Mouse (Mus musculus) myocyte (in vitro differentiated cells): ENCODE results near the gene Ctbp2. TPM values are rescaled to one million over a fixed set of nuclear protein-coding genes. Genes with fewer than 3 reads are reported as not detected.

Experiments used
- H3K27me3 ChIP-seq: one replicate; pipeline ENCODE4 v1.6.1; 2011; ENCODE audit not compliant: control insufficient read depth, insufficient read depth, insufficient read length
- H3K36me3 ChIP-seq: one replicate; pipeline ENCODE4 v1.6.1; 2011; ENCODE audit not compliant: control insufficient read depth, insufficient read depth
- H3K4me2 ChIP-seq: one replicate; pipeline ENCODE4 v1.6.1; 2011; ENCODE audit warnings: low read depth, control low read depth
- H3K4me3 ChIP-seq: one replicate; pipeline ENCODE4 v1.5.1; 2011; ENCODE audit warnings: mild to moderate bottlenecking, control low read depth, moderate library complexity
- H3K79me2 ChIP-seq: one replicate; pipeline ENCODE4 v1.6.1; 2011; ENCODE audit not compliant: control insufficient read depth, insufficient read depth
- H3ac ChIP-seq: one replicate; pipeline ENCODE4 v1.6.1; 2011; ENCODE audit not compliant: control insufficient read depth, insufficient read length
- CEBPB ChIP-seq: IDR thresholded peaks from 2 replicates; pipeline ENCODE4 v1.6.1; 2011; ENCODE audit warnings: mild to moderate bottlenecking, moderate library complexity; ENCODE audit not compliant: poor library complexity, insufficient read depth, severe bottlenecking
- E2F4 ChIP-seq: IDR thresholded peaks from one replicate; pipeline ENCODE4 v1.6.1; 2011; ENCODE audit warnings: mild to moderate bottlenecking, control low read depth, moderate library complexity; ENCODE audit not compliant: insufficient read depth
- MAX ChIP-seq: IDR thresholded peaks from one replicate; pipeline ENCODE4 v1.6.1; 2011; ENCODE audit warnings: low read depth, mild to moderate bottlenecking, control low read depth
- MYOD1 ChIP-seq, 3 experiments: IDR thresholded peaks; one replicate each; pipeline ENCODE4 v1.6.1; 2011; ENCODE audit warnings: control low read depth in 2 of 3, low read depth in 2 of 3, mild to moderate bottlenecking in 2 of 3, moderate library complexity in 1 of 3; ENCODE audit not compliant: insufficient read length in 2 of 3, control insufficient read depth in 1 of 3
- MYOG ChIP-seq, 3 experiments: IDR thresholded peaks; one replicate each; pipeline ENCODE4 v1.6.1; 2011; ENCODE audit warnings: control low read depth in 2 of 3, low read depth in 2 of 3, mild to moderate bottlenecking in 2 of 3; ENCODE audit not compliant: insufficient read length in 2 of 3, control insufficient read depth in 1 of 3, insufficient read depth in 1 of 3
- POLR2A ChIP-seq: IDR thresholded peaks from one replicate; pipeline ENCODE4 v1.6.1; 2011; ENCODE audit warnings: low read depth, mild to moderate bottlenecking, control low read depth, moderate library complexity; ENCODE audit not compliant: insufficient read length
- POLR2AphosphoS2 ChIP-seq: IDR thresholded peaks from one replicate; pipeline ENCODE4 v1.6.1; 2011; ENCODE audit warnings: low read depth, control low read depth; ENCODE audit not compliant: insufficient read length
- REST ChIP-seq: IDR thresholded peaks from one replicate; pipeline ENCODE4 v1.6.1; 2011; ENCODE audit warnings: mild to moderate bottlenecking, control low read depth, moderate library complexity; ENCODE audit not compliant: insufficient read depth, insufficient read length
- SRF ChIP-seq: IDR thresholded peaks from one replicate; pipeline ENCODE4 v1.6.1; 2011; ENCODE audit warnings: low read depth; ENCODE audit not compliant: control insufficient read depth, insufficient read length
- TCF12 ChIP-seq: IDR thresholded peaks from one replicate; pipeline ENCODE4 v1.6.1; 2011; ENCODE audit warnings: mild to moderate bottlenecking, control low read depth; ENCODE audit not compliant: poor library complexity, insufficient read depth, severe bottlenecking
- TCF3 ChIP-seq: IDR thresholded peaks from one replicate; pipeline ENCODE4 v1.6.1; 2011; ENCODE audit warnings: low read depth, control low read depth; ENCODE audit not compliant: insufficient read length
- USF1 ChIP-seq: IDR thresholded peaks from one replicate; pipeline ENCODE4 v1.6.1; 2011; ENCODE audit warnings: low read depth, mild to moderate bottlenecking, control low read depth, moderate library complexity
- polyA plus RNA-seq: library from polyadenylated mRNA; unstranded; fragments of >200 nt; fragmentation: generic; extraction: Trizol; gene quantifications from one replicate; pipeline ENCODE4 v1.2.1, GENCODE M21; 2012; ENCODE audit warnings: missing spikeins

Gene Ctbp2
- polyA plus RNA-seq, 1 experiment = 22.4 TPM

DNA sequence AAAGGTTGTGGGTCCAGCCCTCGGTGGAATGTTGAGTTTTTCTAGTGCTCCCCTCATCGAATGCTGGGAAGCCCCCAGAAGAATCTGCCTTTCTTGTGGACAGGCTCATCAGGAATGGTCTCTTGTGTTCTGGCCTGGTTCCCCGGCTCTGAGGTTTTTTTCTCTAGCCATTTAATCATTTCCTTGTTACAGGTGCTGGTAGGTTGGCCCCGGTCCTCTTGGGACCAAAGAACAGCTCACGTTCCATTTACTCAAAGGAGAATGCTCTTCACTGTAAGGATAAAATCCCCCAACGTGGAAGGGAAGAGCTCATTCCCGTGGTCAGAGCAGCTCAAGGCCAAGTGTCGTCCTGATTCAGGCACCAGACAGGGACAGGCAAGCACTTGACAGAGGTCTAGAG, 114.5 kb downstream of the Ctbp2 start:
- TF ChIP-seq POLR2A = no peak
- TF ChIP-seq TCF3 = no peak
- TF ChIP-seq MYOD1 (IDR thresholded peaks at IDR 0.05; ENCODE audit: control insufficient read depth in 1 of 3, insufficient read length in 2 of 3, low read depth in 2 of 3) = no peak
- TF ChIP-seq REST = no peak
- no peak for TF ChIP-seq MYOG (IDR thresholded peaks at IDR 0.05; ENCODE audit: control insufficient read depth in 1 of 3, insufficient read depth in 1 of 3, insufficient read length in 2 of 3, low read depth in 2 of 3)
- no peak for TF ChIP-seq TCF12
- no peak for TF ChIP-seq POLR2AphosphoS2
- no peak for TF ChIP-seq E2F4
- no peak for TF ChIP-seq SRF
- TF ChIP-seq CEBPB = no peak
- TF ChIP-seq MAX = no peak
- TF ChIP-seq USF1 = no peak
- Histone ChIP-seq H3K79me2 (peaks cover 20% of the 10 kb centered on the region), H3K36me3 (no peaks in the 10 kb centered on the region), H3K4me3 (no peak overlapping the region), H3K27me3 (no peaks in the 10 kb centered on the region), H3K4me2 (no peak overlapping the region), H3ac (no peak overlapping the region)

DNA sequence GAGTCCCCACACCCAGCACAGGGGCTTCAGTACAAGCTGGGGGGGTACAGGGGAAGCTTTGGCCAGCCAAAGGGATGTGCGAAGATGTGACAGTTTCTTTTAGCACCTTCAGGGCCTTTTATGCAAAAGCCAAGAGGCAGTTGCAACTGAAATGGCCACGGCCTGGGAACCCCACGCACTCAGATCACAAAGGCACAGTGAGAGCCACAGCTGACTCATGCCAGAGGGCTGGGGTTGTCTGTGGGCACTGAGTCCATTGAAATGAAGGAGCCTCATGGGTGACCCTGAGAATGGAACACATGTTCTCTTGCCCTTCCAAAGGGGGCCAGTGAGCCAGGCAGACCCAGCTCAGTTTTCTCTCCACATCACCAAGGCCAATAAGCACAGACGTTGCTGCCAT, 115.5 kb downstream of the Ctbp2 start:
- no peak for TF ChIP-seq USF1
- TF ChIP-seq REST = no peak
- TF ChIP-seq MYOD1 (IDR thresholded peaks at IDR 0.05; ENCODE audit: control insufficient read depth in 1 of 3, insufficient read length in 2 of 3, low read depth in 2 of 3) = no peak
- no peak for TF ChIP-seq CEBPB
- no peak for TF ChIP-seq POLR2AphosphoS2
- no peak for TF ChIP-seq MAX
- TF ChIP-seq TCF3 = no peak
- no peak for TF ChIP-seq SRF
- no peak for TF ChIP-seq MYOG (IDR thresholded peaks at IDR 0.05; ENCODE audit: control insufficient read depth in 1 of 3, insufficient read depth in 1 of 3, insufficient read length in 2 of 3, low read depth in 2 of 3)
- TF ChIP-seq POLR2A = no peak
- no peak for TF ChIP-seq E2F4
- TF ChIP-seq TCF12 = no peak
- Histone ChIP-seq H3K4me2 (no peak overlapping the region), H3K4me3 (no peak overlapping the region), H3K27me3 (no peaks in the 10 kb centered on the region), H3K79me2 (peaks cover 20% of the 10 kb centered on the region), H3ac (no peak overlapping the region), H3K36me3 (no peaks in the 10 kb centered on the region)

DNA sequence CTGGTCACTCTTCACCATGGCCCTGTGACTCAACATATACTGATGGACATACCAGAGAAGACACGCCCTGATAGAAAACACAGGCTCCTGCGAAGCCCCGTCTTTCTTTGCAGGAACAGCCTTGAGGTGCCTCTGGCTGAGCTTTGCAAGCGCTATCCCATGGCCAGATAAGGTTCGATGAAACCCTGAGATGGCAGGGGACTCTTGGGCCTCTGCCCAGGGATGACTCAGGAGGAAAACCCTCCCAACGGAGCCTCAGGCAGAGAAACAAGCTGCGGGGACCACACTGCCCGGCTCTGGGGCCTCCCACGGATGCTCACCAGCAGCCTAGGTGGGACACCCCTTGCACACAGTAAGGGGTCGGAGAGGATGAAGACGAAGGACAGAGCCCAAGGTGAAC, 116.8 kb downstream of the Ctbp2 start:
- H3K79me2 ChIP-seq = peaks cover 24% of the 10 kb centered on the region
- H3K27me3 ChIP-seq = no peaks in the 10 kb centered on the region
- peak overlapping the region; percentile 65 for H3K4me2 ChIP-seq
- no peak for TF ChIP-seq POLR2AphosphoS2
- TF ChIP-seq MAX = no peak
- TF ChIP-seq USF1 = no peak
- no peak for TF ChIP-seq MYOD1 (IDR thresholded peaks at IDR 0.05; ENCODE audit: control insufficient read depth in 1 of 3, insufficient read length in 2 of 3, low read depth in 2 of 3)
- TF ChIP-seq REST = no peak
- no peak for TF ChIP-seq TCF3
- TF ChIP-seq TCF12 = no peak
- TF ChIP-seq SRF = no peak
- TF ChIP-seq E2F4 = no peak
- no peak for TF ChIP-seq CEBPB
- TF ChIP-seq MYOG (IDR thresholded peaks at IDR 0.05; ENCODE audit: control insufficient read depth in 1 of 3, insufficient read depth in 1 of 3, insufficient read length in 2 of 3, low read depth in 2 of 3) = no peak
- no peak for TF ChIP-seq POLR2A
- H3ac ChIP-seq = no peak overlapping the region
- no peak overlapping the region for H3K4me3 ChIP-seq
- no peaks in the 10 kb centered on the region for H3K36me3 ChIP-seq

DNA sequence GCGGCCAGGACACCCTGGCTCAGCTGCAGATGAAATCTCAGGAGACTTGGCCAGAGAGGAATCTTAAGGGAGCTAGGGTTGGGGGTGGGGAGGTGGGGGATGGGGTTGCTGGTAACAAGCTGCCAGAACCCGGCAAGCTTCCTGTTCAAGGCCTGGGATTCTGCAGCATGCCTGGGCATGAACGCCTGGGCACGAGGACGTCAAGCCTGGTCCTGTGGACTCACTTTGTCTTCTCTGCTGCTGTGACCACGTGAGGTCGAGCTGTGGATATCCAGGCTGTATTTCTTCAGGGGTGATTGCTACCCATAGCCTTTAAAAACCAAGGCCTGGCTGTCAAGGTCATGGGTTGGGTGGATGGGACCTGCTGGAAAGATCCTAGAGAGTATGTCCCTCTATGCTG, 118.4 kb downstream of the Ctbp2 start:
- Histone ChIP-seq H3K27me3 (no peaks in the 10 kb centered on the region), H3K4me3 (no peak overlapping the region), H3ac (no peak overlapping the region), H3K4me2 (no peak overlapping the region), H3K79me2 (peaks cover 24% of the 10 kb centered on the region), H3K36me3 (no peaks in the 10 kb centered on the region)
- no peak for TF ChIP-seq POLR2AphosphoS2
- TF ChIP-seq SRF = no peak
- no peak for TF ChIP-seq E2F4

DNA sequence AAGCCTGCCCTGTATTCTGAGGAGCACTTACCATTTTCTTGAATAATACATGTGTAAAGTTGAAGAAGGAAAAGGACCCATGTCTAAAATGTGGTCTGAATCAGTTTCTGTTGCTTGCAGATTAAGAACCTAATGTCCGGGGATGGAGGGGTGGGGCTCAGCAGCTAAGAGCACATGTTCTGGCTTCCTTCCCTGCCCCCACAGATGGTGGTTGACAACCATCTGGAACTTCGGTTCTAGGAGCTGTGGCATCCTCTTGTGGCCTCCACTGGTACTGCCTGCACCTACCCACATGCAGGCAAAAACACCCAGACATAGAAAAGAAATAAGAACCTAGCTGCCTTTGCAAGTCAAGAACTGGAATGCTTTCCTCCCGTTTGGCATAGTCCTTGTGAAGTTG, 120.7 kb downstream of the Ctbp2 start:
- H3ac ChIP-seq = no peak overlapping the region
- H3K4me3 ChIP-seq = no peak overlapping the region
- TF ChIP-seq POLR2AphosphoS2 = no peak
- peak in 1 of 3 experiments; percentile 62 for TF ChIP-seq MYOG (IDR thresholded peaks at IDR 0.05; ENCODE audit: control insufficient read depth in 1 of 3, insufficient read depth in 1 of 3, insufficient read length in 2 of 3, low read depth in 2 of 3)
- TF ChIP-seq E2F4 = no peak
- TF ChIP-seq REST = no peak
- peak in 1 of 3 experiments; percentile 19 for TF ChIP-seq MYOD1 (IDR thresholded peaks at IDR 0.05; ENCODE audit: control insufficient read depth in 1 of 3, insufficient read length in 2 of 3, low read depth in 2 of 3)
- TF ChIP-seq SRF = no peak
- no peak for TF ChIP-seq USF1
- TF ChIP-seq POLR2A = no peak
- no peaks in the 10 kb centered on the region for H3K27me3 ChIP-seq
- H3K36me3 ChIP-seq = no peaks in the 10 kb centered on the region
- peaks cover 18% of the 10 kb centered on the region for H3K79me2 ChIP-seq
- peak overlapping the region; percentile 24 for H3K4me2 ChIP-seq
